Mouse (Mus musculus) E14TG2a.4 (cell line): ENCODE measurements around the gene Morn1.

Source experiments
- CTCF ChIP-seq: conservative IDR thresholded peaks from 2 replicates; pipeline ENCODE4 v1.5.1; 2014; ENCODE audit warnings: low read length
- NANOG ChIP-seq: IDR thresholded peaks from 2 replicates; pipeline ENCODE4 v1.6.1; 2014; ENCODE audit warnings: borderline replicate concordance, low read length, mixed read lengths
- POU5F1 ChIP-seq: IDR thresholded peaks from 2 replicates; pipeline ENCODE4 v1.6.1; 2014; ENCODE audit warnings: low read length, borderline replicate concordance

- TF ChIP-seq CTCF (no peak), NANOG (no peak), POU5F1 (no peak)
Observed at GRCm38 (mm10) chr4:155140150-155140549, 53.8 kb downstream of the Morn1 start.
